Mouse (Mus musculus) heart, embryonic 16.5 days (tissue): ENCODE data around the gene Lrrc7. TPM values are rescaled to one million over a fixed set of nuclear protein-coding genes. Genes with fewer than 3 reads are reported as not detected.

Experiments used
- ATAC-seq: fragments of 200-750 bp; cut with Nextera tagmentation; replicated peaks from 2 replicates; pipeline ENCODE4 v1.8.0; 2017; ENCODE audit warnings: moderate number of reproducible peaks; ENCODE audit not compliant: insufficient read depth, low FRiP score; ENCODE audit errors: extremely low read depth
- H3K27ac ChIP-seq: fragments of 300-500 bp; sonication (generic); 2 replicates; pipeline ENCODE4 v1.5.1; 2014; ENCODE audit warnings: mild to moderate bottlenecking, low read length, control low read depth, moderate library complexity
- H3K27me3 ChIP-seq: fragments of 300-500 bp; sonication (generic); 2 replicates; pipeline ENCODE4 v1.6.1; 2014; ENCODE audit warnings: low read length, mixed read lengths; ENCODE audit not compliant: control insufficient read depth, insufficient read depth
- H3K36me3 ChIP-seq: fragments of 300-500 bp; sonication (generic); 2 replicates; pipeline ENCODE4 v1.6.1; 2014; ENCODE audit not compliant: control insufficient read depth, insufficient read depth
- H3K4me1 ChIP-seq: fragments of 300-500 bp; sonication (generic); 2 replicates; pipeline ENCODE4 v1.6.1; 2014; ENCODE audit warnings: low read length, mixed read lengths; ENCODE audit not compliant: control insufficient read depth, insufficient read depth
- H3K4me2 ChIP-seq: fragments of 300-500 bp; sonication (generic); 2 replicates; pipeline ENCODE4 v1.6.1; 2014; ENCODE audit warnings: low read depth, mild to moderate bottlenecking, control low read depth, low read length
- H3K4me3 ChIP-seq: fragments of 300-500 bp; sonication (generic); 2 replicates; pipeline ENCODE4 v1.5.1; 2014; ENCODE audit warnings: mild to moderate bottlenecking, control low read depth, low read length
- H3K9ac ChIP-seq: fragments of 300-500 bp; sonication (generic); 2 replicates; pipeline ENCODE4 v1.6.1; 2014; ENCODE audit warnings: low read length, control low read depth
- H3K9me3 ChIP-seq: fragments of 300-500 bp; sonication (generic); replicated peaks from 2 replicates; pipeline ENCODE4 v1.6.1; 2016; ENCODE audit warnings: low read length; ENCODE audit not compliant: control insufficient read depth
- WGBS: fragments of 180-500 bp; shearing (Covaris S2); extraction: QIAGEN DNeasy Blood & Tissue Kit; methylation state at CpG from one replicate; pipeline ENCODE4 v1.1.7; 2014; 5-methylcytosine and 5-hydroxymethylcytosine counted together
- polyA plus RNA-seq: library from polyadenylated mRNA; unstranded; fragments of >200 nt; fragmentation: Nextera tagmentation; extraction: Ambion mirVana; gene quantifications from 2 replicates; pipeline ENCODE4 v1.2.1, GENCODE M21; 2015

The Lrrc7 gene
- polyA plus RNA-seq, 1 experiment from 2014 or later = 0.11 TPM

DNA sequence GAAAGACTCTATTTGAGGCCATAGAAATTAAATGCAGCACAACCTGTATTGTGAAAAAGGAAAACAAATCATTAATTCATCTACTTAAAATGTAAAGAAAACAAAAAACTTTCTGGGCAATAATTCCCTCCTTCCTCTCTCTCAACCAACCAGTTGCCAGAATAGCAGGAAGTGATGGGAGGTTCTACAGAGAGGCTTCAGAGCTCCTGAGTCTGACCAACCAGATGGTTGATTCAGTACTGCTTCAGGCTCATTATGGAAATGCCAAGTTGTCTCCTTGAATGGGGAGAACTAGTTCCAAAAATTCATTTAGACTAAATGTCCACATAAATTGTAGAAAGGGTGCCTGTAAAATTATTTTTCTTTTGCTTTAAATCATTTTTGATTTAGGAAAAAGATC lies 231.9 kb downstream of the Lrrc7 start:
- no peak overlapping the region for H3K27ac ChIP-seq
- H3K4me3 ChIP-seq = no peak overlapping the region
- H3K27me3 ChIP-seq = no peaks in the 10 kb centered on the region
- H3K36me3 ChIP-seq = no peaks in the 10 kb centered on the region
- ATAC-seq = no peak
- no peak overlapping the region for H3K9ac ChIP-seq
- no peak overlapping the region for H3K4me2 ChIP-seq
- no peaks in the 10 kb centered on the region for H3K9me3 ChIP-seq
- H3K4me1 ChIP-seq = no peaks in the 10 kb centered on the region

DNA sequence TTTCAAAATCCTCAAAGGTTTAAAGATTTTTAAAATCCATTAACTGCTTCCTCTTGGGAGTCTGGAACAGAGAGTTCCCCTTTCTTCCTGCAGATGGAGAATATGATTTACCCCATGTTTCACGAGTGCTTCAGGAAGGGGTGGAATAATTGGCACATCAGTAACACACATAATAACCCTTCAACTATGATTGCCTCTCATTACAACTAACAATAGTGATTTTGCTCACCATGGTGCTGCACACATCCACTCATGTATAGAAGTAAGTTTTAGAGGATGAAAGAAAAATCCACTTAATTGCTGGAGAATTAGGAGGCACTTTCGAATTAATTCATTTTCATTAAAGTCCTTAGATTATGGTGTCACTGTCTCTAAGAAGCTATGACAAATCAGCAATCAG lies 251.6 kb downstream of the Lrrc7 start:
- Histone ChIP-seq H3K9me3 (no peaks in the 10 kb centered on the region), H3K36me3 (no peaks in the 10 kb centered on the region), H3K27ac (no peak overlapping the region), H3K4me2 (no peak overlapping the region), H3K4me1 (no peaks in the 10 kb centered on the region), H3K4me3 (no peak overlapping the region), H3K27me3 (no peaks in the 10 kb centered on the region), H3K9ac (no peak overlapping the region)
- ATAC-seq = no peak
- whole genome bisulfite sequencing = 61% methylated on average over 2 of the region's 2 CpGs

DNA sequence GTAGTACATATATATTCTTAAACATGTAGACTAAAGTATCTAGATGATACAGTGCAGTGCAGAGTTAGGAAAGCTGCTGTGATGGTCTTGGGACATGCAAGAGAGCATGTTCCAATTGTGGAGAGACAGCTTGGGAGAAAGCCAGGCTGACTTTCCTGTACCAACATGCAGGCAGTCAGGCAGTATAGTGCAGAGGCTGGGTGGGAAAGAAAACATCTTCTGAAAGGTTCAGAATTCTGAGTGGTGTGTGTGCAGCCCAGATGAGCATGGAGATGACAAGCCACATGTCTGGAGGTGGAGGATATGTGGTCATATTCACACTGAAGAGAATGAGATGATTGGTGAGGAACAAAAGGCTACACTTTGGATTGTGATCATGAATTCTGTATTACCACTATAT lies 254.6 kb downstream of the Lrrc7 start:
- H3K36me3 ChIP-seq = no peaks in the 10 kb centered on the region
- H3K27ac ChIP-seq = no peak overlapping the region
- no peak for ATAC-seq
- H3K27me3 ChIP-seq = no peaks in the 10 kb centered on the region
- H3K9ac ChIP-seq = no peak overlapping the region
- H3K4me3 ChIP-seq = no peak overlapping the region
- no peak overlapping the region for H3K4me2 ChIP-seq
- H3K4me1 ChIP-seq = no peaks in the 10 kb centered on the region
- no peaks in the 10 kb centered on the region for H3K9me3 ChIP-seq

DNA sequence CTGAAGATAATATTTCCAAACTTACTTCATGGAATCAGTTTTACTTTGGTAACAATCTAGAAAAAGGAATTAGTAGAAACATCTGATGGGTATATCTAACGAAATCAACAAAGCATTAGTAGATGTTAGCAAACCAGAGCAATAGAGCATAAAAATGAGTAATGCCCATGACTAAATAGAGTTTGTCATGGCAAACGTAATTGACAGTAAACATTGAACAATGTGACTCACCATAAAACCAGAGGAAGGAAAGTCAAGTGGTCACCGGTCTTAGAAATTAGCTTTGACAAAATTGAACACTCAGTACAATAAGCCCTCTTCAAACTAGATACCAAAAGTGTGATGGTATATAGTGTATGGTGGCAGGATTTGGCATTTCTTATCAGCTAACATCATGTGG lies 263.3 kb downstream of the Lrrc7 start:
- Histone ChIP-seq H3K9me3 (no peaks in the 10 kb centered on the region), H3K36me3 (no peaks in the 10 kb centered on the region), H3K27me3 (no peaks in the 10 kb centered on the region), H3K4me1 (no peaks in the 10 kb centered on the region), H3K4me2 (no peak overlapping the region), H3K9ac (no peak overlapping the region), H3K4me3 (no peak overlapping the region), H3K27ac (no peak overlapping the region)
- WGBS = 82% methylated on average over 3 of the region's 3 CpGs
- no peak for ATAC-seq

DNA sequence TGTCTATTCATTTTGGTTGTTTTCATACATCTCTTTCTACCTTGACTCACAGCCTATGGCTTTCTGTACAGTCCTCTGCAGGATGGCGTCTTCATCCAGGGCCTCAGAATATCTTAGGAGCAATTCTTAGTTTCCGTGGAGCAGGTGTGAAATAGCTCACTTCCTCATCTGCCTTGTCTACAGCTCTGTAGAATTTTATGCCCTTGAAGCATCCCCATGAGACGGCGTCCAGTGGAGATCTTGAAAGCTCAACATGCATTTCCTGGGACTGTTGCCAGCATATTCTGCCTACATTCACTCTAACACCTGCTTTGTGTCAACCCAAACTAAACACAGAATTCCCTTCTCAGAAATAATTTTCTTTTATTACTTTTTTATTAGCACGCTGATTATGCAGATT lies 267.0 kb downstream of the Lrrc7 start:
- H3K9me3 ChIP-seq = no peaks in the 10 kb centered on the region
- H3K4me2 ChIP-seq = no peak overlapping the region
- H3K36me3 ChIP-seq = no peaks in the 10 kb centered on the region
- WGBS = 38% methylated on average over 5 of the region's 5 CpGs
- no peak for ATAC-seq
- no peaks in the 10 kb centered on the region for H3K4me1 ChIP-seq
- H3K27ac ChIP-seq = no peak overlapping the region
- no peak overlapping the region for H3K9ac ChIP-seq
- H3K27me3 ChIP-seq = no peaks in the 10 kb centered on the region
- H3K4me3 ChIP-seq = no peak overlapping the region

DNA sequence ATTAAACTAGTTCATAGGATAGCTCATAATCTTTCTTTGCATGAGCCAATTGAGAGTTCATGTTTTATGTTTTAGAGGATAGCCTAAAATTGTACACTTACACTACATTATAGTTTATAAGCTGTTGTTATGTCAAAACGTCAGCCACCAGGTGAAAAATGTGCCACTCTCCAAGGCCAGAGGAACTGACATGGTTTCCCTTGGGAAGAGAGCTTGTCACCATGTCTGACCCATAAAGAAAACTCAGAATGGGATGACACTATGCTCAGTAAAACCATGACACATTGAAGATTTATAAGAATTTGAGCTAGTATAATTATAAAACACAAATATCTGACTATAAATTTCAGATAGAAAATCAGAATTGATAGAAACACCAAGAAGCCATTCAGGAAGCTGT lies 277.6 kb downstream of the Lrrc7 start:
- Histone ChIP-seq H3K27ac (no peak overlapping the region), H3K4me3 (no peak overlapping the region), H3K4me1 (no peaks in the 10 kb centered on the region), H3K9me3 (no peaks in the 10 kb centered on the region), H3K36me3 (no peaks in the 10 kb centered on the region), H3K4me2 (no peak overlapping the region), H3K9ac (no peak overlapping the region), H3K27me3 (no peaks in the 10 kb centered on the region)
- ATAC-seq = no peak
- WGBS = 57% methylated on average over 1 of the region's 1 CpGs

DNA sequence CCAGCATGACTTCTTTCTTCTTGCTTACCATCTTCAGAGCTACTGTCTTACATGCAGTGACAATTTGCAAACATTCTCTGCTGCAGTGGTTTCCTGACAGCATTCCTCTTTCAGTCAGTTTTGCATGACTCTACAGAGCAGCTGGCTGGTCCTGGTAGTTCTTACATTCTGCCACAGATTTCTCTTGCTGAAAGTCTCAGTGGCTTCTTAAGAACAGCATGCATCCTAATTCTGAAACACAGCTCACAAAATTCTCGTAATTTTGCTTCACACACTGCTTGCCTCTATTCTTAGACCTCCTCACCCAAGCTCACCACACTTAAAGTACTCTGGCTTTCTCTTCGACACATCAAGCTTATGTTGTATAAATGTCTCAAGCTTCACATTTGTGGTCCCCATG lies 283.4 kb downstream of the Lrrc7 start:
- Histone ChIP-seq H3K4me2 (no peak overlapping the region), H3K9ac (no peak overlapping the region), H3K36me3 (no peaks in the 10 kb centered on the region), H3K9me3 (no peaks in the 10 kb centered on the region), H3K4me1 (no peaks in the 10 kb centered on the region), H3K4me3 (no peak overlapping the region), H3K27me3 (no peaks in the 10 kb centered on the region), H3K27ac (no peak overlapping the region)
- ATAC-seq = no peak
- 62% methylated on average over 2 of the region's 2 CpGs for WGBS

DNA sequence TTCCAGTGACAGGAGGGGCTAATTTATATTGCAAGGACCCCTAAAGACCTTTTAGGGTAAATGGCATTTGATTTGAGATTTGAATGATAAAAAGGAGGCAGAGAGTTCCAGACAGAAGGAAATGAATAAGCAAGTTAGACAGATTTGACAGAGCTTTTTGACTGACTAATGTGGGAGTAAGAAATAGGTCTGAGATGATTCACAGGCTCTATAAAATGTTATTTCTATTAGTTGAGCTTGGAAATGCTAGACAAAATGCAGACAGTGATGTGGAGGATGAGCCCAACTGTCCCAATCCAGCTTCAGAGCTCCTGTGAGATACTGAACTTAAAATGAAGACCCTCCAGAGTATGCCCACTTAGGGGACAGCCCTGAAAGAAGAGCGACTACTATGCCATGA lies 289.3 kb downstream of the Lrrc7 start:
- ATAC-seq = no peak
- no peaks in the 10 kb centered on the region for H3K4me1 ChIP-seq
- H3K4me3 ChIP-seq = no peak overlapping the region

DNA sequence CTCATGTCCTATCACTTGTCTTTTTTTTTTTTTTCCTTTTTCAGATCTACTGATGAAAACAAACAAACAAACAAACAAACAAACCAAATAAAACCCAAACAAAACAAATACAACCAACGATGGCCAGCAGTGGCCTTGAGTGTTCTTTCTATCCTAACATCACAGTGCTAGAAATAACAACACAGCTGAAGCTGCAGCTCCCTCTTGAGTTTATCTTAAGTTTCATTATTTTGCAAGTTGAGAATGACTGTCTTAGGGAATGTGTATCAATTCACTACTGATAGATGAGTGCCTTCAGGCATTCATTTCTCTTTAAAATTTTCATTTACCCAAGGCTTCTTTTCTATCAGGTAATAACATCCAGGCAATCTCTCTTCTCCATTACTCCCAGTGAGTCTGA lies 291.1 kb downstream of the Lrrc7 start:
- no peak for ATAC-seq
- no peak overlapping the region for H3K4me3 ChIP-seq
- H3K9ac ChIP-seq = no peak overlapping the region
- H3K4me1 ChIP-seq = no peaks in the 10 kb centered on the region
- H3K27ac ChIP-seq = no peak overlapping the region
- 50% methylated on average over 1 of the region's 1 CpGs for WGBS
- H3K9me3 ChIP-seq = no peaks in the 10 kb centered on the region
- no peaks in the 10 kb centered on the region for H3K27me3 ChIP-seq
- no peak overlapping the region for H3K4me2 ChIP-seq
- no peaks in the 10 kb centered on the region for H3K36me3 ChIP-seq

More for the DNA sequence above, 289.3 kb downstream of the Lrrc7 start:
- H3K27ac ChIP-seq = no peak overlapping the region
- 75% methylated on average over 1 of the region's 1 CpGs for WGBS
- no peaks in the 10 kb centered on the region for H3K36me3 ChIP-seq
- H3K4me2 ChIP-seq = no peak overlapping the region
- no peak overlapping the region for H3K9ac ChIP-seq
- H3K27me3 ChIP-seq = no peaks in the 10 kb centered on the region
- no peaks in the 10 kb centered on the region for H3K9me3 ChIP-seq

DNA sequence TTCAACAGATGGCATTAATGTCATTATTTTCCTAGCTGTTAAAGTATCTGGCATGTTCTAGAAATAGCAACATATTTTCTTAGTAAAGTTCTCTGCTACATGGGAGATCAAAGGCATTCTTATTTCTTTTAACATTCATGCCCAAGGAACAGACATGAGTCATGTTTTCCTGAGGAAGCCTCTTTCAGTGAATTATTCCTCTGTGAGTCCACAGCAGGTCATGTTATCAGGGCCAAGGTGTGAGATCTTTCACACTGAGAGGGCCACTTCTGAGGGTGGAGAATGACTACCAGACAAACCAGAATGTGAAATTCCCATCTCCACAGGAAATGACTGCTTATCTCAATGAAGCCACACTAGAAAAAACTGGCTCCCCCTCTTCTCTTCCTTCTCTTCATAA lies 309.4 kb downstream of the Lrrc7 start:
- Histone ChIP-seq H3K4me3 (no peak overlapping the region), H3K9ac (no peak overlapping the region), H3K27me3 (no peaks in the 10 kb centered on the region), H3K9me3 (no peaks in the 10 kb centered on the region), H3K27ac (no peak overlapping the region), H3K4me2 (no peak overlapping the region), H3K36me3 (no peaks in the 10 kb centered on the region), H3K4me1 (peaks cover 5% of the 10 kb centered on the region; the same call in 1 of the 2 replicates)
- no peak for ATAC-seq
